Mouse (Mus musculus) gastrocnemius, postnatal 36 days (tissue): ENCODE data around the gene Mki67. TPM values are rescaled to one million over a fixed set of nuclear protein-coding genes. Genes with fewer than 3 reads are reported as not detected.

Experiments used
- total RNA-seq, 2 experiments: library from RNA; stranded (reverse); gene quantifications; 2 replicates each; pipeline ENCODE4 v1.2.3; 2021

The Mki67 gene
- total RNA-seq, 2 experiments from 2014 or later = 1.3 to 2.6 TPM

Other genes starting within 250 kb of the Mki67 start
- not detected for gene Clrn3, start 187.7 kb downstream of the Mki67 start, total RNA-seq
- gene Ptpre, start 178.9 kb downstream of the Mki67 start, total RNA-seq = 1 to 10 TPM; 1.6 TPM